4 mouse cellular contexts compared by ENCODE assay signal in genomic region chrX:170014038-170014437, GRCm38 (mm10). TPM values are rescaled to one million over a fixed set of nuclear protein-coding genes. Genes with fewer than 3 reads are reported as not detected.
DNase-seq lines count a peak whose midpoint lies in the region; TF ChIP-seq lines count a peak whose summit lies in the region.
"Not testable (repeated sequence)": the region's sequence is repeated elsewhere in the genome, so short reads cannot be mapped to it uniquely, and the experiment has no call there.

No protein-coding gene starts in this region.

- not testable (repeated sequence) for H3K27me3 ChIP-seq in MEL (ENCODE audit: control insufficient read depth in 1 of 2, insufficient read depth in 2 of 2, low read length in 2 of 2)

- not testable (repeated sequence) for H3K27ac ChIP-seq in MEL (ENCODE audit: control insufficient read depth, low read depth, low read length)

- not testable (repeated sequence) for H3K9me3 ChIP-seq in MEL (replicated peaks; ENCODE audit: insufficient read depth, low read length)

- TF ChIP-seq EP300 in MEL (IDR thresholded peaks at IDR 0.05; ENCODE audit: low read depth in 1 of 2, low read length in 2 of 2): not testable (repeated sequence)

- not testable (repeated sequence) for TF ChIP-seq RAD21 in MEL (IDR thresholded peaks at IDR 0.05; ENCODE audit: low read depth, low read length)

- H3K79me2 ChIP-seq in MEL (ENCODE audit: control insufficient read depth, insufficient read depth, low read length, poor library complexity): peaks cover 23% of the 10 kb centered on the region

- H3K4me3 ChIP-seq in MEL (ENCODE audit: control insufficient read depth in 1 of 2, insufficient read depth in 1 of 2, low read depth in 2 of 2, low read length in 2 of 2): not testable (repeated sequence)

- H3K4me1 ChIP-seq in MEL (ENCODE audit: control insufficient read depth in 1 of 2, insufficient read depth in 2 of 2, low read length in 2 of 2): not testable (repeated sequence)

- not testable (repeated sequence) for TF ChIP-seq CTCF in MEL (IDR thresholded peaks at IDR 0.05 in 2 of 3, conservative IDR thresholded peaks at IDR 0.05 in 1 of 3; ENCODE audit: control insufficient read depth in 1 of 3, insufficient read depth in 1 of 3, low read depth in 2 of 3, low read length in 3 of 3, poor library complexity in 1 of 3, severe bottlenecking in 1 of 3)

- not testable (repeated sequence) for H3K9ac ChIP-seq in MEL (ENCODE audit: control insufficient read depth, low read depth, low read length, poor library complexity, severe bottlenecking)

- H3K36me3 ChIP-seq in MEL (ENCODE audit: control insufficient read depth in 1 of 2, insufficient read depth in 2 of 2, low read length in 2 of 2): not testable (repeated sequence)

- TF ChIP-seq POLR2A in MEL (IDR thresholded peaks at IDR 0.05; ENCODE audit: control insufficient read depth in 1 of 2, insufficient read depth in 1 of 2, low read depth in 1 of 2, low read length in 2 of 2, poor library complexity in 1 of 2): not testable (repeated sequence)

- peak; percentile 52 for DNase-seq in CD4-positive, CD25-positive, alpha-beta regulatory T cell, adult 2 months (ENCODE audit: low read depth, low spot score)
- peak; percentile 72 for DNase-seq in MEL (ENCODE audit: low read depth, low spot score)
- peak; percentile 2 for DNase-seq in gastrocnemius, postnatal 14 days
- DNase-seq in right cerebral cortex, postnatal 10 days (ENCODE audit: low spot score in 2 of 2): peak; percentile 27 to 39

- intact Hi-C loops in gastrocnemius, postnatal 14 days (cut with DNase I; ENCODE audit: low total_unique reads): not testable (repeated sequence)

RNA-seq across cellular contexts. Expression of gene Gm21887, which starts 4.6 kb away (rescaled TPM):
- 2.5 and 4.7 TPM in 2 replicates for total RNA-seq in MEL (2012; rRNA removed)
- 10 to 100 TPM in 1 of 2 experiments, not detected in 1; 88.8 TPM for polyA plus RNA-seq in MEL (2012; ENCODE audit: insufficient read depth in 1 of 2, insufficient read length in 2 of 2, low read depth in 1 of 2, low replicate concordance in 2 of 2, missing spikeins in 1 of 2)
- total RNA-seq in gastrocnemius, postnatal 14 days (2021): 10 to 100 TPM; 32.5 to 36.1 TPM

Comparison
In these comparisons a context has a peak if more than half of its experiments do, and no peak if none do; other contexts are left out.
1. DNase-seq: peak in every context shown above with its lines; median percentile 72 in MEL; 52 in CD4-positive, CD25-positive, alpha-beta regulatory T cell, adult 2 months; 33 in right cerebral cortex, postnatal 10 days; 2 in gastrocnemius, postnatal 14 days.